Mouse (Mus musculus): ENCODE results near the gene Kcnk3. TPM values are rescaled to one million over a fixed set of nuclear protein-coding genes. Genes with fewer than 3 reads are reported as not detected.

Kcnk3 gene
- polyA plus RNA-seq, 2 experiments = 0.07 to 0.11 TPM

- no peak overlapping the region for H3K9ac ChIP-seq (replicated peaks)
- 49% methylated on average over 3 of the region's 3 CpGs for WGBS (ENCODE audit: insufficient replicate concordance)
- DNase-seq (ENCODE audit: low read depth in 3 of 3, low spot score in 3 of 3) = no peak
- H3K27ac ChIP-seq = no peak overlapping the region
- H3K9me3 ChIP-seq (ENCODE audit: control insufficient read depth, low read length) = no peaks in the 10 kb centered on the region
- H3K27me3 ChIP-seq (ENCODE audit: control insufficient read depth, insufficient read depth, low read length) = peaks cover 20% of the 10 kb centered on the region
- no peaks in the 10 kb centered on the region for H3K4me1 ChIP-seq (replicated peaks; ENCODE audit: control insufficient read depth in 2 of 2, insufficient read depth in 2 of 2, low read length in 1 of 2)
- no peak for ATAC-seq (ENCODE audit: insufficient read depth)
- H3K4me2 ChIP-seq (ENCODE audit: low read depth) = no peak overlapping the region
- TF ChIP-seq EP300 (IDR thresholded peaks at IDR 0.05; ENCODE audit: low read depth) (no peak), CTCF (IDR thresholded peaks at IDR 0.05; ENCODE audit: low read depth) (no peak)
- H3K36me3 ChIP-seq (replicated peaks; ENCODE audit: control insufficient read depth, insufficient read depth, low read depth) = no peaks in the 10 kb centered on the region
- H3K4me3 ChIP-seq (ENCODE audit: insufficient read depth in 1 of 2, low read depth in 2 of 2, low read length in 2 of 2) = no peak overlapping the region
These were observed 37.4 kb downstream of the Kcnk3 start for GRCm38 (mm10) chr5:30625379-30625778.

DNA sequence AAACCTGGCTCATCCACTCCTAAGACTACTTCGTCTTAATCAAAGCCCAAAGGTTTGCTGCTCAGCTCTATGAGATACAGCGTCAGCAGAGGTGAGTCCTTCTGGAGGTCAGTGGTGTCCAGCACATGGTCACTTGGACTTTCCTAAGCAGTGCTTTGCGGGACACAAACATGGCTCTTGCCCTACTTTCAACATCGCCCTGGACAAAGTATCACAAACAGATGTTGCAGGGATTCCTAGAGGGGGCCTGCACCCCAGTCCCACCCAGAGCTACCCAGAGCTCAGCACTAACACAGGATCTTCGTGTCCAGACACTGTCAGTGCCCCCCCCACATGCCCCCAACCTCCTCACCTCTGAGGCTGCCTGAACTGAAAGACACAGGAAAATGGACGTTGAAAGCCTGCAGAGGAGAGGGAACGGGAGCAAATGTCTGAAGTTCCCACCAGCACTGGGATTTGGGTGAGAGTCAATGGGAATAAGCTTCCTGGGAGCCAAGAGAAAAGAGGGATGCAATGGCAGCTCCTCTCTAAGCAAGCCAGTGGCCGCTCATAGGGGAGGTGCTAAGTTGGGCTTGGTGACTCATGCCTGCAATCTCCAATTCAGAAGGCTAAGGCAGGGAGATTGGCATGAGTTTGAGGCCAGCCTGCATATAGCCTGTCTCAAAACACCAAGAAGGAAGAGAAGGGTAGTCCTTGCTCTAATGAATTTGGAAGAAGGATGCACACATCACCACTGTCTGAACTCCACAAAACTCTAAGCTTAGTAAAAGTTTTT, 38.5 kb downstream of the Kcnk3 start:
- TF ChIP-seq CTCF (IDR thresholded peaks at IDR 0.05; ENCODE audit: low read depth) (no peak), EP300 (IDR thresholded peaks at IDR 0.05; ENCODE audit: low read depth) (no peak)
- H3K27me3 ChIP-seq (ENCODE audit: control insufficient read depth, insufficient read depth, low read length) = peaks cover 15% of the 10 kb centered on the region
- 55% methylated on average over 8 of the region's 8 CpGs for WGBS (ENCODE audit: insufficient replicate concordance)
- no peak overlapping the region for H3K27ac ChIP-seq
- H3K4me2 ChIP-seq (ENCODE audit: low read depth) = no peak overlapping the region
- no peak for DNase-seq (ENCODE audit: low read depth in 3 of 3, low spot score in 3 of 3)
- H3K4me1 ChIP-seq (replicated peaks; ENCODE audit: control insufficient read depth in 2 of 2, insufficient read depth in 2 of 2, low read length in 1 of 2) = no peaks in the 10 kb centered on the region
- H3K9ac ChIP-seq (replicated peaks) = no peak overlapping the region
- no peaks in the 10 kb centered on the region for H3K36me3 ChIP-seq (replicated peaks; ENCODE audit: control insufficient read depth, insufficient read depth, low read depth)
- no peak overlapping the region for H3K4me3 ChIP-seq (ENCODE audit: insufficient read depth in 1 of 2, low read depth in 2 of 2, low read length in 2 of 2)
- no peak for ATAC-seq (ENCODE audit: insufficient read depth)
- H3K9me3 ChIP-seq (ENCODE audit: control insufficient read depth, low read length) = no peaks in the 10 kb centered on the region

DNA sequence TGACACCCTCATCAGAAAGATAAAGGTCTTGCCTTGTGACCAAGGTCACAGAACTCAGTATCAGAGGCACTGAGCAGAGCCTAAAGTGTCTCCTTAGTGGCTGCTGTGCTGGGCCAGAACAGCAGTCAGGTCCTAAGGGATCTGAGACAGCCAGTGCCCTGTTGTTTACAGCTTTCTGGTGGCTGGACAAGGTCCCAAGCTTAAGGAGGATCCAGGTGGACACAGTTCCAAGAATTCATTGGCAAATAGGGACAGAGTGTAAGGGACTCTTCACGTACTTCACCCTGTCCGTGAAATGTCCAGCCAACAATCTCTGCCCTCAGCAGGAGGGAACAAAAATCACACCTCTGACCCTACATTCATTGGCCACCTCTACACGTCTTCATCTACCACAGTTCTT, 40.5 kb downstream of the Kcnk3 start:
- Histone ChIP-seq H3K4me1 (replicated peaks; ENCODE audit: control insufficient read depth in 2 of 2, insufficient read depth in 2 of 2, low read length in 1 of 2) (no peaks in the 10 kb centered on the region), H3K4me3 (ENCODE audit: insufficient read depth in 1 of 2, low read depth in 2 of 2, low read length in 2 of 2) (no peak overlapping the region), H3K27me3 (ENCODE audit: control insufficient read depth, insufficient read depth, low read length) (no peaks in the 10 kb centered on the region; the same call in 1 of the 2 replicates), H3K9ac (replicated peaks) (no peak overlapping the region), H3K27ac (no peak overlapping the region), H3K9me3 (ENCODE audit: control insufficient read depth, low read length) (no peaks in the 10 kb centered on the region), H3K4me2 (ENCODE audit: low read depth) (no peak overlapping the region), H3K36me3 (replicated peaks; ENCODE audit: control insufficient read depth, insufficient read depth, low read depth) (no peaks in the 10 kb centered on the region)
- no peak for TF ChIP-seq EP300 (IDR thresholded peaks at IDR 0.05; ENCODE audit: low read depth)
- no peak for TF ChIP-seq CTCF (IDR thresholded peaks at IDR 0.05; ENCODE audit: low read depth)
- DNase-seq (ENCODE audit: low read depth in 3 of 3, low spot score in 3 of 3) (no peak), ATAC-seq (ENCODE audit: insufficient read depth) (no peak)
- WGBS (ENCODE audit: insufficient replicate concordance) = 51% methylated on average over 3 of the region's 3 CpGs

- no peak overlapping the region for H3K4me2 ChIP-seq (ENCODE audit: low read depth)
- TF ChIP-seq EP300 (IDR thresholded peaks at IDR 0.05; ENCODE audit: low read depth) (no peak), CTCF (IDR thresholded peaks at IDR 0.05; ENCODE audit: low read depth) (no peak)
- H3K27me3 ChIP-seq (ENCODE audit: control insufficient read depth, insufficient read depth, low read length) = no peaks in the 10 kb centered on the region
- H3K9ac ChIP-seq (replicated peaks) = no peak overlapping the region
- H3K36me3 ChIP-seq (replicated peaks; ENCODE audit: control insufficient read depth, insufficient read depth, low read depth) = no peaks in the 10 kb centered on the region
- DNase-seq (ENCODE audit: low read depth in 3 of 3, low spot score in 3 of 3) = no peak
- H3K27ac ChIP-seq = no peak overlapping the region
- H3K4me1 ChIP-seq (replicated peaks; ENCODE audit: control insufficient read depth in 2 of 2, insufficient read depth in 2 of 2, low read length in 1 of 2) = no peaks in the 10 kb centered on the region
- no peaks in the 10 kb centered on the region for H3K9me3 ChIP-seq (ENCODE audit: control insufficient read depth, low read length)
- no peak for ATAC-seq (ENCODE audit: insufficient read depth)
- 46% methylated on average over 6 of the region's 6 CpGs for WGBS (ENCODE audit: insufficient replicate concordance)
- no peak overlapping the region for H3K4me3 ChIP-seq (ENCODE audit: insufficient read depth in 1 of 2, low read depth in 2 of 2, low read length in 2 of 2)
These were observed 42.4 kb downstream of the Kcnk3 start for GRCm38 (mm10) chr5:30630401-30630800.

GRCm38 (mm10) chr5:30632134-30632533, 44.2 kb downstream of the Kcnk3 start:
- DNase-seq (ENCODE audit: low read depth in 3 of 3, low spot score in 3 of 3) (no peak), ATAC-seq (ENCODE audit: insufficient read depth) (no peak)
- 28% methylated on average over 1 of the region's 1 CpGs for WGBS (ENCODE audit: insufficient replicate concordance)
- Histone ChIP-seq H3K27me3 (ENCODE audit: control insufficient read depth, insufficient read depth, low read length) (no peaks in the 10 kb centered on the region), H3K4me2 (ENCODE audit: low read depth) (no peak overlapping the region), H3K9me3 (ENCODE audit: control insufficient read depth, low read length) (no peaks in the 10 kb centered on the region), H3K36me3 (replicated peaks; ENCODE audit: control insufficient read depth, insufficient read depth, low read depth) (no peaks in the 10 kb centered on the region), H3K4me1 (replicated peaks; ENCODE audit: control insufficient read depth in 2 of 2, insufficient read depth in 2 of 2, low read length in 1 of 2) (no peaks in the 10 kb centered on the region), H3K27ac (no peak overlapping the region), H3K9ac (replicated peaks) (no peak overlapping the region), H3K4me3 (ENCODE audit: insufficient read depth in 1 of 2, low read depth in 2 of 2, low read length in 2 of 2) (no peak overlapping the region)
- TF ChIP-seq EP300 (IDR thresholded peaks at IDR 0.05; ENCODE audit: low read depth) (no peak), CTCF (IDR thresholded peaks at IDR 0.05; ENCODE audit: low read depth) (no peak)
